Mouse (Mus musculus) CH12.LX (cell line): Measurements from ENCODE around the gene Dscaml1. TPM values are rescaled to one million over a fixed set of nuclear protein-coding genes. Genes with fewer than 3 reads are reported as not detected.

Experiments
- DNase-seq: peaks from one replicate; pipeline ENCODE4 v3.0.0-alpha.2; 2013; ENCODE audit errors: extremely low read depth
- H3K27ac ChIP-seq: 2 replicates; pipeline ENCODE4 v1.5.1; 2012; ENCODE audit warnings: low read depth, mild to moderate bottlenecking, control low read depth, moderate library complexity; ENCODE audit not compliant: insufficient read depth
- H3K27me3 ChIP-seq: replicated peaks from 2 replicates; pipeline ENCODE3; 2012; ENCODE audit warnings: inconsistent platforms
- H3K36me3 ChIP-seq, 2 experiments: replicated peaks in 1 of 2; 2 replicates each; pipeline versions ENCODE3 to v1.6.1; 2012; ENCODE audit warnings: inconsistent platforms in 1 of 2, low read length in 1 of 2, mild to moderate bottlenecking in 1 of 2, mixed read lengths in 1 of 2, moderate library complexity in 1 of 2; ENCODE audit not compliant: control insufficient read depth in 1 of 2, insufficient read depth in 1 of 2
- H3K4me1 ChIP-seq, 2 experiments: 2 replicates each; pipeline ENCODE4 v1.6.1; 2012; ENCODE audit warnings: inconsistent platforms in 1 of 2, moderate library complexity in 1 of 2; ENCODE audit not compliant: insufficient read depth in 2 of 2, control insufficient read depth in 1 of 2
- H3K4me2 ChIP-seq: 2 replicates; pipeline ENCODE4 v1.6.1; 2012; ENCODE audit warnings: low read depth, mild to moderate bottlenecking, control low read depth; ENCODE audit not compliant: poor library complexity, insufficient read depth, severe bottlenecking
- H3K4me3 ChIP-seq, 3 experiments: fragments of 150-350 bp in 1 of 3; sonication (generic) in 1 of 3; replicated peaks in 1 of 3; 2 replicates each; pipeline versions ENCODE3 to v1.5.1; 2011 to 2012; ENCODE audit warnings: low read depth in 2 of 3, low read length in 2 of 3, mild to moderate bottlenecking in 2 of 3, moderate library complexity in 2 of 3, control low read depth in 1 of 3, improper control_type of control experiment in 1 of 3, inconsistent platforms in 1 of 3, mixed read lengths in 1 of 3; ENCODE audit not compliant: poor library complexity in 1 of 3
- H3K79me2 ChIP-seq: replicated peaks from 2 replicates; pipeline ENCODE4 v1.6.1; 2012; ENCODE audit warnings: mild to moderate bottlenecking, moderate library complexity; ENCODE audit not compliant: control insufficient read depth, poor library complexity, insufficient read depth, severe bottlenecking; ENCODE audit errors: extremely low read depth
- H3K9ac ChIP-seq: 2 replicates; pipeline ENCODE4 v1.6.1; 2012; ENCODE audit warnings: low read depth, mild to moderate bottlenecking, control low read depth, moderate library complexity; ENCODE audit not compliant: insufficient read depth
- H3K9me3 ChIP-seq: replicated peaks from 2 replicates; pipeline ENCODE3; 2012; ENCODE audit warnings: low read length, inconsistent platforms, mixed read lengths
- CHD2 ChIP-seq: IDR thresholded peaks from 2 replicates; pipeline ENCODE4 v1.6.1; 2011; ENCODE audit warnings: low read length, improper control_type of control experiment
- CTCF ChIP-seq, 2 experiments: IDR thresholded peaks in 1 of 2; conservative IDR thresholded peaks in 1 of 2; 2 replicates each; pipeline ENCODE4 v1.5.1; 2011 to 2012; ENCODE audit warnings: low read depth in 2 of 2, low read length in 2 of 2, improper control_type of control experiment in 1 of 2, inconsistent platforms in 1 of 2, mild to moderate bottlenecking in 1 of 2, moderate library complexity in 1 of 2
- ELF1 ChIP-seq: IDR thresholded peaks from 2 replicates; pipeline ENCODE4 v1.6.1; 2014; ENCODE audit warnings: low read depth, mild to moderate bottlenecking, inconsistent platforms, low read length, improper control_type of control experiment
- ETS1 ChIP-seq: conservative IDR thresholded peaks from 2 replicates; pipeline ENCODE4 v1.6.1; 2012; ENCODE audit warnings: low read depth, mild to moderate bottlenecking, inconsistent platforms, low read length, improper control_type of control experiment, moderate library complexity
- MAX ChIP-seq: IDR thresholded peaks from 2 replicates; pipeline ENCODE4 v1.6.1; 2011; ENCODE audit warnings: low read length, improper control_type of control experiment
- MEF2A ChIP-seq: IDR thresholded peaks from 2 replicates; pipeline ENCODE4 v1.6.1; 2014; ENCODE audit warnings: low read depth, mild to moderate bottlenecking, inconsistent platforms, low read length, improper control_type of control experiment, borderline replicate concordance
- MYC ChIP-seq: IDR thresholded peaks from 2 replicates; pipeline ENCODE4 v1.6.1; 2011; ENCODE audit warnings: low read depth, mild to moderate bottlenecking, improper control_type of control experiment, low read length
- NRF1 ChIP-seq: IDR thresholded peaks from 2 replicates; pipeline ENCODE4 v1.6.1; 2014; ENCODE audit warnings: low read depth, mild to moderate bottlenecking, inconsistent platforms, low read length, improper control_type of control experiment, moderate library complexity
- POLR2A ChIP-seq: IDR thresholded peaks from 2 replicates; pipeline ENCODE4 v1.6.1; 2011; ENCODE audit warnings: low read depth, mild to moderate bottlenecking, improper control_type of control experiment, low read length
- RCOR1 ChIP-seq: conservative IDR thresholded peaks from 2 replicates; pipeline ENCODE4 v1.6.1; 2012; ENCODE audit warnings: low read depth, mild to moderate bottlenecking, inconsistent platforms, low read length, improper control_type of control experiment
- SMC3 ChIP-seq: IDR thresholded peaks from 2 replicates; pipeline ENCODE4 v1.6.1; 2011; ENCODE audit warnings: low read depth, low read length, improper control_type of control experiment
- ZC3H11A ChIP-seq: IDR thresholded peaks from 2 replicates; pipeline ENCODE4 v1.6.1; 2012; ENCODE audit warnings: low read depth, mild to moderate bottlenecking, inconsistent platforms, low read length, improper control_type of control experiment
- ZKSCAN1 ChIP-seq: IDR thresholded peaks from 2 replicates; pipeline ENCODE4 v1.6.1; 2012; ENCODE audit warnings: low read depth, inconsistent platforms, low read length, improper control_type of control experiment, borderline replicate concordance
- dilution Hi-C: fragments of 300-500 bp; cut with MboI; formaldehyde crosslinking; loops from 2 replicates; pipeline ENCODE4 v1.14.3; 2020; ENCODE audit warnings: low sequenced_read_pairs; ENCODE audit not compliant: extremely low pct_unique_long_range_greater_than_20kb, extremely low pct_ligation_motif_present
- in situ Hi-C: fragments of 300-500 bp; cut with MboI; formaldehyde crosslinking; loops from 3 replicates; pipeline ENCODE4 v1.14.3; 2019; ENCODE audit warnings: low sequenced_read_pairs, low pct_ligation_motif_present, low pct_unique_long_range_greater_than_20kb, mixed read lengths
- polyA plus RNA-seq: library from polyadenylated mRNA; unstranded; fragments of >175 nt; gene quantifications from 2 replicates; pipeline ENCODE4 v1.2.1, GENCODE M21; 2012; ENCODE audit warnings: low read depth; ENCODE audit not compliant: insufficient read length
- total RNA-seq, 2 experiments: library from RNA; depleted of rRNA; stranded (reverse); fragments of 300-350 nt in 1 of 2; fragments of >200 nt in 1 of 2; gene quantifications; 2 replicates each; pipeline ENCODE4 v1.2.3; 2012 to 2014

Dscaml1 gene
- total and polyA plus RNA-seq, 3 experiments = not detected

DNA sequence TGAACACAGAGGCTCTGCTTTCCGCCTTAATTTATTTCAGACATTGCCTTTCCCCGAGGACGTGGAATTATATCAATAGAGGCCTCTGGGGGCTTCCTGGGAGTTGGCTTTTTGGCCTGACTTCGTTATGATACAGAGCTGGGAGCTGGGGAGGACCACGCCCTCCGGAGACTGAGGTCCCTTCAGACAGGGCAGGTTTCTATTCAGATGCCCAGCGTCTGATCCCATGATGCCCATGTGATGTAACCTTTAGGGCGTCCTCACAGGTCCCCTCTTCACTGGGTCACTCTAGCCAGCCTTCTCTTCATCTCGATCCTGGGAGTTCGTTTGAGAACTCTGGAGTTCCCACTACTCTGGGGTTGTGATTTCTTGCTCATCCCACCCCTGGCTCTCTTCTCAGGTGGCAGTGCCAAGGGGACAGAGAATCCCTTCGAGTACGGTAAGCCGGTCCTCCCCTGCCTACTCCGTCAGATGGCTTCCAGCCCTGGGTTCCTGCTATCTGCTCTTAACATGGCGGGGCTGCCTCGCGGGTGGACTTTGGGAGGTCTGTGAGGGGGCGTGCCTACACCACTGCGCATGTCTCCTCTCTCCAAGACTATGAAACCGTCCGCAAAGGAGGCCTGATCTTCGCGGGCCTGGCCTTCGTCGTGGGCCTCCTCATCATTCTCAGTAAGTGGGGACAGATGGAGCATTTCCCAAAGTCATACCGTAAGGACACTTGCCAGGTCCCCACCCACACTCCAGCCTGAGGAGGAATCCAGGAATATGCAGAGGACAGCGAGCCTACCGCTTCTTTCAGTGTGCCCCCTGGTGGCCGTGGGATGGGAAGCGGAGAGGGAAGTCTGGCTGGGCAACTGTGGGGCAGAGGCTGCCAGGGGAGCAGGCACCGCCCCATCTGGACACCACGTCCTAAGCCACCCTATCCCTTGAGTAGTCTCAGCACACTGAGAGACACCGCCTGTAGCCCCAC, 18.4 kb upstream of the Dscaml1 start:
- TF ChIP-seq ZC3H11A (no peak), CTCF (conservative IDR thresholded peaks at IDR 0.05 in 1 of 2, IDR thresholded peaks at IDR 0.05 in 1 of 2; ENCODE audit: low read depth in 2 of 2, low read length in 2 of 2) (peak in 1 of 2 experiments; percentile 65; a peak in 2 of 4 replicates), RCOR1 (no peak), MAX (no peak), ZKSCAN1 (no peak), MEF2A (no peak), ETS1 (no peak), POLR2A (no peak), CHD2 (no peak), MYC (no peak), ELF1 (no peak), SMC3 (peak; percentile 52; the same call in 1 of the 2 replicates)
- peaks cover 39% of the 10 kb centered on the region for H3K27me3 ChIP-seq
- no peak overlapping the region for H3K4me2 ChIP-seq
- in situ Hi-C loops = no loop called here
- no peak for DNase-seq
- peaks cover 2 to 30% of the 10 kb centered on the region in 2 experiments for H3K4me1 ChIP-seq
- H3K79me2 ChIP-seq = no peaks in the 10 kb centered on the region
- no peak overlapping the region for H3K27ac ChIP-seq
- H3K9ac ChIP-seq = no peak overlapping the region
- H3K4me3 ChIP-seq = no peak overlapping the region
- no peaks in the 10 kb centered on the region for H3K9me3 ChIP-seq
- dilution Hi-C loops = no loop called here
- H3K36me3 ChIP-seq = no peaks in the 10 kb centered on the region

DNA sequence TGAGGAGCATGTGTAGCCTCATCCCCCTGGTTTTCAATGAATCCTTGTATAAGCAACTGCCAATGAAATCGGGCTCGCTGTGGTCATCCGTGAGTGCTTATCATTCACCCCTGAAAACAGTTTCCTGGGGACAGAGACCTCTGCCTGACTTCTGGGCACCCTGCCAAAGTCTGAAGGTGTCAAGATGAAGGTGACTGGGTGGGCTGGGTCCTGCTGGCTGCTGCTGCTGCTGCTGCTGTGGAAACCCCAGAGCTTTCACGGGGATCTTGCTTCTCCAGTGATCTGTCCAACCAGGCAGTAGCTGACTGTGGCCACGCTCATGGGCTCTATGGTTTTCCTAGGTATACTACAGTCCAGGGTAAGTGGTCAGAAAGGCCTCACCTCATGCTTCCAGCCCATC, 16.2 kb upstream of the Dscaml1 start:
- Histone ChIP-seq H3K4me1 (peaks cover 2 to 30% of the 10 kb centered on the region in 2 experiments), H3K4me2 (no peak overlapping the region), H3K9me3 (no peaks in the 10 kb centered on the region), H3K4me3 (no peak overlapping the region), H3K9ac (no peak overlapping the region), H3K27ac (no peak overlapping the region), H3K79me2 (no peaks in the 10 kb centered on the region), H3K36me3 (no peaks in the 10 kb centered on the region), H3K27me3 (peaks cover 22% of the 10 kb centered on the region)
- TF ChIP-seq NRF1 = no peak
- in situ Hi-C loops (loop anchor here (10.0 kb wide), 1 partner anchor 335 kb away; no protein-coding TSS in a partner anchor), dilution Hi-C loops (no loop called here)
- DNase-seq = no peak
